Mouse (Mus musculus): Measurements from ENCODE around the gene Zfyve28.

GRCm38 (mm10) chr5:34276191-34276590, 12.1 kb downstream of the Zfyve28 start:
- TF ChIP-seq CTCF (IDR thresholded peaks at IDR 0.05) (no peak), EP300 (IDR thresholded peaks at IDR 0.05) (no peak)

Measured in lung, postnatal 0 days (tissue).